In the genomic region with DNA sequence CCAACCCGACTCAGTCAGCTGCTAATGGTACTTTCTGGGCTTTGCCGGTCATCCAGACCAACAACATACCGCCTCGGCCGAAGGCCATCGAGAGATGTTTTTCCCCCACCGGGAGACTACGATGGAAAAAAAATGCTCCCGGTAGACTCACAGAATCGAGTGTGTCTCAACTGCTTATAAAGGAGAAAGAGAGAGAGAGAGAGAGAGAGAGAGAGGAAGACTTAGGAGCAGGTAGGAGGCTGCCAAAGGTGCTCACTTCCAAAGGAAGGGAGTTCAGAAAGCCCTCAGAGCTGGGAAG, we compare ENCODE assay signal across 22 mouse cellular contexts. TPM values are rescaled to one million over a fixed set of nuclear protein-coding genes. Genes with fewer than 3 reads are reported as not detected.
DNase-seq lines count a peak whose midpoint lies in the region; ATAC-seq and TF ChIP-seq lines count a peak whose summit lies in the region.
"Had no signal": no experiment of that assay in that cellular context is flagged by ENCODE, and none has a peak within 500 bp of the region (broad histone marks: within the 10 kb centered on the region; RNA-seq: fewer than 3 reads in every experiment).

No protein-coding gene starts in this region.

- no peak overlapping the region for H3K9ac ChIP-seq in limb, embryonic 11.5 days (ENCODE audit: low read length)
- H3K9ac ChIP-seq in midbrain, embryonic 11.5 days (ENCODE audit: low read length) = no peak overlapping the region
- no peak overlapping the region for H3K9ac ChIP-seq in midbrain, embryonic 16.5 days (ENCODE audit: low read depth, low read length)
- peak overlapping the region; percentile 27; the same call in 1 of the 2 replicates for H3K9ac ChIP-seq in intestine, postnatal 0 days (ENCODE audit: low read depth, low read length)
- H3K9ac ChIP-seq in midbrain, postnatal 0 days (replicated peaks; ENCODE audit: low read length, poor library complexity, severe bottlenecking) = no peak overlapping the region
- H3K9ac ChIP-seq: embryonic facial prominence, embryonic 15.5 days; heart, embryonic 12.5 days; hindbrain, embryonic 13.5 days; limb, embryonic 15.5 days had no signal

- peaks cover 20% of the 10 kb centered on the region for H3K4me1 ChIP-seq in limb, embryonic 11.5 days (ENCODE audit: control insufficient read depth, insufficient read depth, low read length)
- peaks cover 43% of the 10 kb centered on the region for H3K4me1 ChIP-seq in limb, embryonic 10.5 days
- 0 out of 2 replicates have a peak, but pooled peaks cover 4% of the 10 kb centered on the region for H3K4me1 ChIP-seq in midbrain, embryonic 11.5 days (ENCODE audit: control insufficient read depth, insufficient read depth, low read length)
- no peaks in the 10 kb centered on the region for H3K4me1 ChIP-seq in midbrain, embryonic 16.5 days (ENCODE audit: control insufficient read depth, insufficient read depth, low read length)
- H3K4me1 ChIP-seq in intestine, postnatal 0 days (replicated peaks; ENCODE audit: control insufficient read depth, insufficient read depth, low read length) = no peaks in the 10 kb centered on the region
- no peaks in the 10 kb centered on the region for H3K4me1 ChIP-seq in midbrain, postnatal 0 days (ENCODE audit: insufficient read depth, low read length)

- DNase-seq in limb, embryonic 11.5 days (ENCODE audit: low spot score) = peak; percentile 60
- no peak for DNase-seq in limb, embryonic 10.5 days (ENCODE audit: low spot score)
- DNase-seq in midbrain, embryonic 11.5 days (ENCODE audit: low spot score, missing footprints) = peak; percentile 94
- DNase-seq in midbrain, postnatal 0 days (ENCODE audit: low spot score) = no peak
- DNase-seq: adrenal gland, postnatal 14 days; cerebellum, adult 11-12 months; heart, postnatal 14 days; right cerebral cortex, adult 18-20 months; thymus, adult 18-20 months; thymus, postnatal 4 days had no signal

- H3K9me3 ChIP-seq in limb, embryonic 11.5 days (ENCODE audit: control insufficient read depth, low read length) = no peaks in the 10 kb centered on the region
- no peaks in the 10 kb centered on the region for H3K9me3 ChIP-seq in limb, embryonic 10.5 days (replicated peaks)
- H3K9me3 ChIP-seq in midbrain, embryonic 11.5 days (ENCODE audit: control insufficient read depth, low read length) = no peaks in the 10 kb centered on the region
- H3K9me3 ChIP-seq in midbrain, embryonic 16.5 days (replicated peaks; ENCODE audit: control insufficient read depth, low read length, poor library complexity, severe bottlenecking) = no peaks in the 10 kb centered on the region
- H3K9me3 ChIP-seq in intestine, postnatal 0 days (ENCODE audit: control insufficient read depth) = no peaks in the 10 kb centered on the region
- no peaks in the 10 kb centered on the region for H3K9me3 ChIP-seq in midbrain, postnatal 0 days (ENCODE audit: low read length)
- H3K9me3 ChIP-seq: embryonic facial prominence, embryonic 15.5 days; heart, embryonic 12.5 days; hindbrain, embryonic 13.5 days; limb, embryonic 15.5 days had no signal

- peaks cover 94% of the 10 kb centered on the region for H3K27me3 ChIP-seq in limb, embryonic 11.5 days (ENCODE audit: control insufficient read depth, insufficient read depth, low read length)
- H3K27me3 ChIP-seq in limb, embryonic 10.5 days (ENCODE audit: low read depth, poor library complexity, severe bottlenecking) = peaks cover 100% of the 10 kb centered on the region
- peaks cover 98% of the 10 kb centered on the region for H3K27me3 ChIP-seq in midbrain, embryonic 11.5 days (ENCODE audit: control insufficient read depth, insufficient read depth, low read length)
- H3K27me3 ChIP-seq in midbrain, embryonic 16.5 days (ENCODE audit: control insufficient read depth, insufficient read depth, low read depth, low read length) = peaks cover 61% of the 10 kb centered on the region
- peaks cover 67% of the 10 kb centered on the region for H3K27me3 ChIP-seq in intestine, postnatal 0 days (replicated peaks; ENCODE audit: control insufficient read depth, insufficient read depth, low read length)
- H3K27me3 ChIP-seq in midbrain, postnatal 0 days (ENCODE audit: insufficient read depth, low read length) = peaks cover 89% of the 10 kb centered on the region

- WGBS in limb, embryonic 11.5 days = under 1% methylated on average over 10 of the region's 10 CpGs
- WGBS in limb, embryonic 10.5 days = under 1% methylated on average over 10 of the region's 10 CpGs
- under 1% methylated on average over 10 of the region's 10 CpGs for WGBS in midbrain, embryonic 11.5 days
- 2% methylated on average over 10 of the region's 10 CpGs for WGBS in midbrain, embryonic 16.5 days
- WGBS in intestine, postnatal 0 days = 4% methylated on average over 10 of the region's 10 CpGs
- 2% methylated on average over 10 of the region's 10 CpGs for WGBS in midbrain, postnatal 0 days

- H3K36me3 ChIP-seq in limb, embryonic 11.5 days (ENCODE audit: control insufficient read depth, insufficient read depth, low read length) = no peaks in the 10 kb centered on the region
- H3K36me3 ChIP-seq in limb, embryonic 10.5 days = no peaks in the 10 kb centered on the region
- H3K36me3 ChIP-seq in midbrain, embryonic 11.5 days (ENCODE audit: control insufficient read depth, insufficient read depth, low read length) = no peaks in the 10 kb centered on the region
- H3K36me3 ChIP-seq in midbrain, embryonic 16.5 days (ENCODE audit: control insufficient read depth, insufficient read depth, low read length) = no peaks in the 10 kb centered on the region
- no peaks in the 10 kb centered on the region for H3K36me3 ChIP-seq in intestine, postnatal 0 days (ENCODE audit: control insufficient read depth, insufficient read depth)
- no peaks in the 10 kb centered on the region for H3K36me3 ChIP-seq in midbrain, postnatal 0 days (ENCODE audit: insufficient read depth, low read length)
- H3K36me3 ChIP-seq: embryonic facial prominence, embryonic 15.5 days; heart, embryonic 12.5 days; hindbrain, embryonic 13.5 days; limb, embryonic 15.5 days had no signal

- H3K4me2 ChIP-seq in limb, embryonic 11.5 days (ENCODE audit: low read depth, severe bottlenecking) = no peak overlapping the region
- no peak overlapping the region for H3K4me2 ChIP-seq in midbrain, embryonic 11.5 days
- no peak overlapping the region for H3K4me2 ChIP-seq in midbrain, embryonic 16.5 days (ENCODE audit: low read length)
- H3K4me2 ChIP-seq in intestine, postnatal 0 days (replicated peaks; ENCODE audit: low read depth) = peak overlapping the region; percentile 63
- H3K4me2 ChIP-seq in midbrain, postnatal 0 days (ENCODE audit: low read depth, low read length, poor library complexity, severe bottlenecking) = no peak overlapping the region
- H3K4me2 ChIP-seq: embryonic facial prominence, embryonic 15.5 days; heart, embryonic 12.5 days; hindbrain, embryonic 13.5 days; limb, embryonic 15.5 days had no signal

- H3K27ac ChIP-seq in limb, embryonic 11.5 days (replicated peaks; ENCODE audit: low read depth, low read length) = no peak overlapping the region
- H3K27ac ChIP-seq in limb, embryonic 10.5 days = no peak overlapping the region
- no peak overlapping the region for H3K27ac ChIP-seq in midbrain, embryonic 11.5 days (ENCODE audit: low read depth, low read length)
- no peak overlapping the region for H3K27ac ChIP-seq in midbrain, embryonic 16.5 days (ENCODE audit: low read length)
- H3K27ac ChIP-seq in intestine, postnatal 0 days (ENCODE audit: low read depth, low read length) = 0 out of 2 replicates have a peak overlapping the region, but pooled peaks have one; percentile 6
- H3K27ac ChIP-seq in midbrain, postnatal 0 days (ENCODE audit: low read depth, low read length) = no peak overlapping the region
- H3K27ac ChIP-seq: embryonic facial prominence, embryonic 15.5 days; hindbrain, embryonic 13.5 days; limb, embryonic 15.5 days had no signal

- TF ChIP-seq CTCF in intestine, postnatal 0 days (IDR thresholded peaks at IDR 0.05; ENCODE audit: low read depth) = no peak
- no peak for TF ChIP-seq CTCF in midbrain, postnatal 0 days (IDR thresholded peaks at IDR 0.05)

- no peak for ATAC-seq in limb, embryonic 11.5 days (ENCODE audit: insufficient number of reproducible peaks, low FRiP score, low TSS enrichment, low read depth)
- ATAC-seq in midbrain, embryonic 11.5 days (ENCODE audit: low FRiP score) = no peak
- no peak for ATAC-seq in midbrain, embryonic 16.5 days
- ATAC-seq in intestine, postnatal 0 days = no peak
- no peak for ATAC-seq in erythroblast, adult 5-6 weeks (replicated peaks; ENCODE audit: low FRiP score, poor library complexity, severe bottlenecking)
- no peak for ATAC-seq in midbrain, postnatal 0 days (ENCODE audit: low FRiP score)
- ATAC-seq: inflammation-experienced regulatory T-cells, adult 6 months had no signal

- no peak overlapping the region for H3K4me3 ChIP-seq in limb, embryonic 11.5 days (ENCODE audit: low read depth, low read length)
- no peak overlapping the region for H3K4me3 ChIP-seq in limb, embryonic 10.5 days
- no peak overlapping the region for H3K4me3 ChIP-seq in midbrain, embryonic 11.5 days (ENCODE audit: low read depth, low read length)
- no peak overlapping the region for H3K4me3 ChIP-seq in midbrain, embryonic 16.5 days (ENCODE audit: low read depth, low read length)
- peak overlapping the region; percentile 26 for H3K4me3 ChIP-seq in intestine, postnatal 0 days (ENCODE audit: low read depth, low read length)
- H3K4me3 ChIP-seq in midbrain, postnatal 0 days (ENCODE audit: low read depth, low read length) = no peak overlapping the region
- H3K4me3 ChIP-seq: heart, embryonic 12.5 days; hindbrain, embryonic 13.5 days; limb, embryonic 15.5 days had no signal

RNA-seq across cellular contexts. Expression of gene Foxf1, which starts 9.4 kb away (rescaled TPM):
- polyA plus RNA-seq in limb, embryonic 11.5 days (2014; fragmentation: Nextera tagmentation; extraction: Ambion mirVana) = 0.27 and 0.65 TPM in 2 replicates
- polyA plus RNA-seq in limb, embryonic 10.5 days (2016; fragmentation: Nextera tagmentation; extraction: Ambion mirVana) = 0.48 and 4.4 TPM in 2 replicates
- 0.17 and 0.20 TPM in 2 replicates for polyA plus RNA-seq in midbrain, embryonic 11.5 days (2014; fragmentation: Nextera tagmentation; extraction: Ambion mirVana)
- polyA plus RNA-seq in midbrain, embryonic 16.5 days (2015; fragmentation: Nextera tagmentation; extraction: Ambion mirVana) = 0.91 and 1.1 TPM in 2 replicates
- polyA plus RNA-seq in intestine, postnatal 0 days (2015; fragmentation: Nextera tagmentation; extraction: Ambion mirVana) = 49.8 and 50.1 TPM in 2 replicates
- total RNA-seq in erythroblast, adult 5-6 weeks (2015; ENCODE audit: low replicate concordance) = not detected in 2 replicates
- not detected in 2 replicates for total RNA-seq in erythroblast, adult 5-6 weeks (2017; ENCODE audit: low replicate concordance)
- 0.71 and 3.5 TPM in 2 replicates for total RNA-seq in midbrain, postnatal 0 days (2014; rRNA removed)
- 1.5 and 1.6 TPM in 2 replicates for polyA plus RNA-seq in midbrain, postnatal 0 days (2015; fragmentation: Nextera tagmentation; extraction: Ambion mirVana)
- total RNA-seq: CH12.LX; granulocyte monocyte progenitor cell, adult 5-6 weeks; megakaryocyte-erythroid progenitor cell, adult 5-6 weeks; MEL had no signal

RNA-seq across cellular contexts. Expression of gene Mthfsd, which starts 33.4 kb away (rescaled TPM):
- polyA plus RNA-seq in limb, embryonic 11.5 days (2014; fragmentation: Nextera tagmentation; extraction: Ambion mirVana) = 61.9 and 64.6 TPM in 2 replicates
- polyA plus RNA-seq in limb, embryonic 10.5 days (2016; fragmentation: Nextera tagmentation; extraction: Ambion mirVana) = 58.5 and 67.6 TPM in 2 replicates
- polyA plus RNA-seq in midbrain, embryonic 11.5 days (2014; fragmentation: Nextera tagmentation; extraction: Ambion mirVana) = 47.4 and 50.4 TPM in 2 replicates
- polyA plus RNA-seq in midbrain, embryonic 16.5 days (2015; fragmentation: Nextera tagmentation; extraction: Ambion mirVana) = 52.3 and 53.0 TPM in 2 replicates
- polyA plus RNA-seq in intestine, postnatal 0 days (2015; fragmentation: Nextera tagmentation; extraction: Ambion mirVana) = 24.9 and 25.1 TPM in 2 replicates
- total RNA-seq in erythroblast, adult 5-6 weeks (2015; ENCODE audit: low replicate concordance) = 1.5 and 3.5 TPM in 2 replicates
- total RNA-seq in erythroblast, adult 5-6 weeks (2017; ENCODE audit: low replicate concordance) = 2.2 and 21.7 TPM in 2 replicates
- 53.4 and 67.1 TPM in 2 replicates for total RNA-seq in midbrain, postnatal 0 days (2014; rRNA removed)
- polyA plus RNA-seq in midbrain, postnatal 0 days (2015; fragmentation: Nextera tagmentation; extraction: Ambion mirVana) = 34.6 and 37.2 TPM in 2 replicates

RNA-seq across cellular contexts. Expression of gene Foxc2, which starts 41.2 kb away (rescaled TPM):
- polyA plus RNA-seq in limb, embryonic 11.5 days (2014; fragmentation: Nextera tagmentation; extraction: Ambion mirVana) = 3.2 and 4.2 TPM in 2 replicates
- polyA plus RNA-seq in limb, embryonic 10.5 days (2016; fragmentation: Nextera tagmentation; extraction: Ambion mirVana) = 2.3 and 3.3 TPM in 2 replicates
- 7.0 and 7.1 TPM in 2 replicates for polyA plus RNA-seq in midbrain, embryonic 11.5 days (2014; fragmentation: Nextera tagmentation; extraction: Ambion mirVana)
- 1.7 and 2.0 TPM in 2 replicates for polyA plus RNA-seq in midbrain, embryonic 16.5 days (2015; fragmentation: Nextera tagmentation; extraction: Ambion mirVana)
- 0.48 and 0.60 TPM in 2 replicates for polyA plus RNA-seq in intestine, postnatal 0 days (2015; fragmentation: Nextera tagmentation; extraction: Ambion mirVana)
- not detected in 2 replicates for total RNA-seq in erythroblast, adult 5-6 weeks (2015; ENCODE audit: low replicate concordance)
- total RNA-seq in erythroblast, adult 5-6 weeks (2017; ENCODE audit: low replicate concordance) = not detected in 2 replicates
- 7.6 and 10.9 TPM in 2 replicates for total RNA-seq in midbrain, postnatal 0 days (2014; rRNA removed)
- polyA plus RNA-seq in midbrain, postnatal 0 days (2015; fragmentation: Nextera tagmentation; extraction: Ambion mirVana) = 2.6 and 2.8 TPM in 2 replicates
- total RNA-seq: CH12.LX; granulocyte monocyte progenitor cell, adult 5-6 weeks; megakaryocyte-erythroid progenitor cell, adult 5-6 weeks had no signal
- polyA plus RNA-seq: inflammation-experienced regulatory T-cells, adult 6 months had no signal

RNA-seq across cellular contexts. Expression of gene Foxl1, which starts 52.9 kb away (rescaled TPM):
- polyA plus RNA-seq in limb, embryonic 11.5 days (2014; fragmentation: Nextera tagmentation; extraction: Ambion mirVana) = 0.07 TPM in 1 of 2 replicates, not detected in the other
- 0.13 and 0.15 TPM in 2 replicates for polyA plus RNA-seq in limb, embryonic 10.5 days (2016; fragmentation: Nextera tagmentation; extraction: Ambion mirVana)
- 0.46 and 0.79 TPM in 2 replicates for polyA plus RNA-seq in midbrain, embryonic 11.5 days (2014; fragmentation: Nextera tagmentation; extraction: Ambion mirVana)
- polyA plus RNA-seq in midbrain, embryonic 16.5 days (2015; fragmentation: Nextera tagmentation; extraction: Ambion mirVana) = 0.06 TPM in 1 of 2 replicates, not detected in the other
- polyA plus RNA-seq in intestine, postnatal 0 days (2015; fragmentation: Nextera tagmentation; extraction: Ambion mirVana) = 2.6 and 2.8 TPM in 2 replicates
- not detected in 2 replicates for total RNA-seq in erythroblast, adult 5-6 weeks (2015; ENCODE audit: low replicate concordance)
- not detected in 2 replicates for total RNA-seq in erythroblast, adult 5-6 weeks (2017; ENCODE audit: low replicate concordance)
- total RNA-seq in midbrain, postnatal 0 days (2014; rRNA removed) = 0.09 and 0.22 TPM in 2 replicates
- polyA plus RNA-seq in midbrain, postnatal 0 days (2015; fragmentation: Nextera tagmentation; extraction: Ambion mirVana) = 0.12 and 0.20 TPM in 2 replicates
- total RNA-seq: granulocyte monocyte progenitor cell, adult 5-6 weeks; megakaryocyte-erythroid progenitor cell, adult 5-6 weeks had no signal
- polyA plus RNA-seq: inflammation-experienced regulatory T-cells, adult 6 months had no signal

Comparison
In these comparisons a context has a peak if more than half of its experiments do, and no peak if none do; other contexts are left out.
1. DNase-seq: peak in limb, embryonic 11.5 days (single experiment) and midbrain, embryonic 11.5 days (single experiment); none in limb, embryonic 10.5 days (single experiment) and midbrain, postnatal 0 days (single experiment).